Comparison of ENCODE assay signal across 10 mouse cellular contexts in the genomic region with DNA sequence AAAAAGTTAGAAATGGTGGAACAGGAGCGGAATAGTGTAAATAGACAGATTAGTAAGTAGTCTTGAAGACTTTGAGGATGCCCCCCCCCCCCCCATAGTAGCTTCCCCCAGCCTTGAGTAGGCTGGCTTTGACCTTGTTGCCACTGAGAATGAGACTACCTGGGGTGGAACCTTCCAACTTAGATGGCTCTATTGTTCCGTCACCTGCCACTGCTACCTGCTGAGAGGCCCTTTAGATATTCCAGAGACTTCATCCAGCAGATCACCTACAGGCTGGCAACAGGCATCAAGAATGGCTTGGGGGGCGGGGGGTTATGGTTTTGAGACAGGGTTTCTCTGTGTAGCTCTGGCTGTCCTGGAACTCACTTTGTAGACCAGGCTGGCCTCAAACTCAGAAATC. TPM values are rescaled to one million over a fixed set of nuclear protein-coding genes. Genes with fewer than 3 reads are reported as not detected.
A peak's percentile ranks its signal among the peaks of the same experiment; 100 is the strongest.
DNase-seq lines count a peak whose midpoint lies in the region; ATAC-seq and TF ChIP-seq lines count a peak whose summit lies in the region.
"Had no signal": no experiment of that assay in that cellular context is flagged by ENCODE, and none has a peak within 500 bp of the region (broad histone marks: within the 10 kb centered on the region; RNA-seq: fewer than 3 reads in every experiment).

No protein-coding gene starts in this region.

- peak overlapping the region; percentile 89; the same call in 1 of the 2 replicates for H3K4me3 ChIP-seq in forebrain, embryonic 10.5 days
- no peak overlapping the region for H3K4me3 ChIP-seq in forebrain, postnatal 0 days (ENCODE audit: low read depth, low read length)
- peak overlapping the region; percentile 84 for H3K4me3 ChIP-seq in liver, embryonic 12.5 days
- no peak overlapping the region for H3K4me3 ChIP-seq in liver, embryonic 11.5 days (ENCODE audit: low read depth, low read length)
- H3K4me3 ChIP-seq in ES-E14 (ENCODE audit: insufficient read depth in 1 of 2, low read depth in 1 of 2, low read length in 2 of 2, poor library complexity in 1 of 2, severe bottlenecking in 1 of 2), result no peak overlapping the region; a peak in 1 of 4 replicates
- no peak overlapping the region for H3K4me3 ChIP-seq in liver, embryonic 16.5 days (ENCODE audit: low read depth, low read length)

- no peak for TF ChIP-seq CTCF in forebrain, postnatal 0 days (IDR thresholded peaks at IDR 0.05; ENCODE audit: low read depth)

- H3K27ac ChIP-seq in forebrain, embryonic 10.5 days, result no peak overlapping the region
- H3K27ac ChIP-seq in forebrain, postnatal 0 days (ENCODE audit: low read depth, low read length), result no peak overlapping the region
- peak overlapping the region; percentile 99; the same call in 1 of the 2 replicates for H3K27ac ChIP-seq in liver, embryonic 12.5 days
- H3K27ac ChIP-seq in liver, embryonic 11.5 days (ENCODE audit: low read depth, low read length), result no peak overlapping the region; the same call in 1 of the 2 replicates
- peak overlapping the region; percentile 84; the same call in 1 of the 2 replicates for H3K27ac ChIP-seq in ES-E14 (ENCODE audit: insufficient read depth, low read depth, low read length, poor library complexity, severe bottlenecking)
- no peak overlapping the region; the same call in 1 of the 2 replicates for H3K27ac ChIP-seq in liver, embryonic 16.5 days (ENCODE audit: low read length)

- H3K9me3 ChIP-seq in forebrain, embryonic 10.5 days, result no peaks in the 10 kb centered on the region
- no peaks in the 10 kb centered on the region for H3K9me3 ChIP-seq in forebrain, postnatal 0 days (ENCODE audit: low read length)
- H3K9me3 ChIP-seq in liver, embryonic 12.5 days (replicated peaks), result no peaks in the 10 kb centered on the region
- no peaks in the 10 kb centered on the region for H3K9me3 ChIP-seq in liver, embryonic 11.5 days (ENCODE audit: control insufficient read depth, low read length)
- no peaks in the 10 kb centered on the region for H3K9me3 ChIP-seq in ES-E14 (ENCODE audit: control insufficient read depth, insufficient read depth, low read depth, low read length)
- H3K9me3 ChIP-seq in liver, embryonic 16.5 days (replicated peaks; ENCODE audit: control insufficient read depth, low read length), result no peaks in the 10 kb centered on the region
- H3K9me3 ChIP-seq: embryonic facial prominence, embryonic 12.5 days; megakaryocyte, embryonic 14.5 days had no signal

- 87% methylated on average over 3 of the region's 3 CpGs for WGBS in forebrain, embryonic 10.5 days
- 90% methylated on average over 3 of the region's 3 CpGs for WGBS in forebrain, postnatal 0 days
- WGBS in liver, embryonic 12.5 days (ENCODE audit: insufficient replicate concordance), result 79% methylated on average over 3 of the region's 3 CpGs
- 87% methylated on average over 3 of the region's 3 CpGs for whole genome bisulfite sequencing in liver, embryonic 11.5 days
- WGBS in liver, embryonic 16.5 days (ENCODE audit: insufficient replicate concordance), result 83% methylated on average over 3 of the region's 3 CpGs

- no peaks in the 10 kb centered on the region for H3K27me3 ChIP-seq in forebrain, embryonic 10.5 days (ENCODE audit: poor library complexity, severe bottlenecking)
- H3K27me3 ChIP-seq in forebrain, postnatal 0 days (ENCODE audit: insufficient read depth, low read length), result no peaks in the 10 kb centered on the region
- no peaks in the 10 kb centered on the region for H3K27me3 ChIP-seq in liver, embryonic 12.5 days (replicated peaks)
- H3K27me3 ChIP-seq in liver, embryonic 11.5 days (replicated peaks; ENCODE audit: control insufficient read depth, insufficient read depth, low read length), result no peaks in the 10 kb centered on the region
- H3K27me3 ChIP-seq in liver, embryonic 16.5 days (ENCODE audit: control insufficient read depth, insufficient read depth, low read depth, low read length), result no peaks in the 10 kb centered on the region
- H3K27me3 ChIP-seq: embryonic facial prominence, embryonic 12.5 days; megakaryocyte, embryonic 14.5 days had no signal

- H3K36me3 ChIP-seq in forebrain, embryonic 10.5 days (replicated peaks), result peaks cover 34% of the 10 kb centered on the region
- peaks cover 15% of the 10 kb centered on the region for H3K36me3 ChIP-seq in forebrain, postnatal 0 days (ENCODE audit: insufficient read depth)
- peaks cover 23% of the 10 kb centered on the region for H3K36me3 ChIP-seq in liver, embryonic 12.5 days
- H3K36me3 ChIP-seq in liver, embryonic 11.5 days (ENCODE audit: control insufficient read depth, insufficient read depth, low read length), result peaks cover 15% of the 10 kb centered on the region
- peaks cover 11% of the 10 kb centered on the region for H3K36me3 ChIP-seq in ES-E14 (ENCODE audit: control insufficient read depth, insufficient read depth, low read length, poor library complexity, severe bottlenecking)
- H3K36me3 ChIP-seq in liver, embryonic 16.5 days (ENCODE audit: control insufficient read depth, insufficient read depth), result peaks cover 13% of the 10 kb centered on the region

- H3K4me2 ChIP-seq in forebrain, postnatal 0 days (ENCODE audit: low read depth), result no peak overlapping the region; the same call in 1 of the 2 replicates
- H3K4me2 ChIP-seq in liver, embryonic 12.5 days, result peak overlapping the region; percentile 64
- no peak overlapping the region for H3K4me2 ChIP-seq in liver, embryonic 11.5 days
- H3K4me2 ChIP-seq in liver, embryonic 16.5 days (ENCODE audit: low read depth, low read length), result peak overlapping the region; percentile 60

- in situ Hi-C loops in ES-E14 (cut with MboI; ENCODE audit: low sequenced_read_pairs in 2 of 2, unreplicated experiment in 2 of 2), result loop anchor here in 1 of 2 experiments (25.0 kb wide), 1 partner anchor 1288 kb away; no protein-coding TSS in a partner anchor

- H3K4me1 ChIP-seq in forebrain, embryonic 10.5 days, result peaks cover 22% of the 10 kb centered on the region
- H3K4me1 ChIP-seq in forebrain, postnatal 0 days (ENCODE audit: insufficient read depth), result peaks cover 7% of the 10 kb centered on the region
- peaks cover 34% of the 10 kb centered on the region for H3K4me1 ChIP-seq in liver, embryonic 12.5 days
- peaks cover 9% of the 10 kb centered on the region for H3K4me1 ChIP-seq in liver, embryonic 11.5 days (replicated peaks; ENCODE audit: control insufficient read depth, insufficient read depth, low read length)
- H3K4me1 ChIP-seq in ES-E14 (ENCODE audit: control insufficient read depth in 2 of 2, insufficient read depth in 2 of 2, low read length in 2 of 2, poor library complexity in 1 of 2), result peaks cover 7 to 8% of the 10 kb centered on the region in 2 experiments; a peak in 3 of 4 replicates
- H3K4me1 ChIP-seq in liver, embryonic 16.5 days (ENCODE audit: control insufficient read depth, low read depth, low read length), result peaks cover 16% of the 10 kb centered on the region

- no peak for DNase-seq in forebrain, embryonic 10.5 days (ENCODE audit: extremely low spot score, low spot score)
- DNase-seq in forebrain, postnatal 0 days, result no peak
- DNase-seq in liver, embryonic 11.5 days (ENCODE audit: low spot score), result no peak
- peak; percentile 66 for DNase-seq in ES-E14 (ENCODE audit: low read depth, low spot score)
- no peak for DNase-seq in lung, postnatal 25 days (ENCODE audit: low spot score)
- DNase-seq in adrenal gland, postnatal 36 days, result no peak

- no peak overlapping the region for H3K9ac ChIP-seq in forebrain, postnatal 0 days
- H3K9ac ChIP-seq in liver, embryonic 12.5 days, result no peak overlapping the region
- H3K9ac ChIP-seq in liver, embryonic 11.5 days (ENCODE audit: low read depth, low read length), result no peak overlapping the region
- no peak overlapping the region for H3K9ac ChIP-seq in ES-E14 (ENCODE audit: insufficient read depth, low read depth, low read length, poor library complexity, severe bottlenecking)
- H3K9ac ChIP-seq in liver, embryonic 16.5 days (ENCODE audit: low read depth, low read length), result no peak overlapping the region

- ATAC-seq in forebrain, postnatal 0 days, result no peak
- no peak for ATAC-seq in liver, embryonic 12.5 days
- ATAC-seq in liver, embryonic 11.5 days (replicated peaks; ENCODE audit: low FRiP score), result no peak
- no peak for ATAC-seq in liver, embryonic 16.5 days (ENCODE audit: low read depth)

RNA-seq across cellular contexts. Expression of gene Clk1, which starts 0.7 kb away (rescaled TPM):
- polyA plus RNA-seq in forebrain, embryonic 10.5 days (2016; fragmentation: Nextera tagmentation; extraction: Ambion mirVana), result 124 and 127 TPM in 2 replicates
- total RNA-seq in forebrain, postnatal 0 days (2014; rRNA removed), result 121 and 143 TPM in 2 replicates
- polyA plus RNA-seq in forebrain, postnatal 0 days (2015; fragmentation: Nextera tagmentation; extraction: Ambion mirVana), result 62.6 and 86.0 TPM in 2 replicates
- 96.2 and 96.4 TPM in 2 replicates for polyA plus RNA-seq in liver, embryonic 12.5 days (2016; fragmentation: Nextera tagmentation; extraction: Ambion mirVana)
- polyA plus RNA-seq in liver, embryonic 11.5 days (2014; fragmentation: Nextera tagmentation; extraction: Ambion mirVana), result 124 and 129 TPM in 2 replicates
- total RNA-seq in ES-E14 (2012; rRNA removed), result 137 and 181 TPM in 2 replicates
- polyA plus RNA-seq in liver, embryonic 16.5 days (2015; fragmentation: Nextera tagmentation; extraction: Ambion mirVana), result 84.0 and 92.6 TPM in 2 replicates
- 100 to 1,000 TPM; 168 to 179 TPM for total RNA-seq in adrenal gland, postnatal 36 days (2021)

RNA-seq across cellular contexts. Expression of gene Nif3l1, which starts 20.4 kb away (rescaled TPM):
- 76.2 and 78.4 TPM in 2 replicates for polyA plus RNA-seq in forebrain, embryonic 10.5 days (2016; fragmentation: Nextera tagmentation; extraction: Ambion mirVana)
- 41.6 and 46.8 TPM in 2 replicates for total RNA-seq in forebrain, postnatal 0 days (2014; rRNA removed)
- 41.5 and 48.5 TPM in 2 replicates for polyA plus RNA-seq in forebrain, postnatal 0 days (2015; fragmentation: Nextera tagmentation; extraction: Ambion mirVana)
- 25.2 TPM in 2 replicates for polyA plus RNA-seq in liver, embryonic 12.5 days (2016; fragmentation: Nextera tagmentation; extraction: Ambion mirVana)
- 44.0 and 45.0 TPM in 2 replicates for polyA plus RNA-seq in liver, embryonic 11.5 days (2014; fragmentation: Nextera tagmentation; extraction: Ambion mirVana)
- 26.6 and 32.7 TPM in 2 replicates for total RNA-seq in ES-E14 (2012; rRNA removed)
- polyA plus RNA-seq in liver, embryonic 16.5 days (2015; fragmentation: Nextera tagmentation; extraction: Ambion mirVana), result 10.4 and 11.5 TPM in 2 replicates
- total RNA-seq in adrenal gland, postnatal 36 days (2021), result 10 to 100 TPM; 18.8 to 19.5 TPM

RNA-seq across cellular contexts. Expression of gene Ppil3, which starts 20.7 kb away (rescaled TPM):
- 63.0 and 66.1 TPM in 2 replicates for polyA plus RNA-seq in forebrain, embryonic 10.5 days (2016; fragmentation: Nextera tagmentation; extraction: Ambion mirVana)
- total RNA-seq in forebrain, postnatal 0 days (2014; rRNA removed), result 29.0 and 48.5 TPM in 2 replicates
- 53.5 and 55.4 TPM in 2 replicates for polyA plus RNA-seq in forebrain, postnatal 0 days (2015; fragmentation: Nextera tagmentation; extraction: Ambion mirVana)
- polyA plus RNA-seq in liver, embryonic 12.5 days (2016; fragmentation: Nextera tagmentation; extraction: Ambion mirVana), result 34.0 and 39.9 TPM in 2 replicates
- polyA plus RNA-seq in liver, embryonic 11.5 days (2014; fragmentation: Nextera tagmentation; extraction: Ambion mirVana), result 58.6 and 62.8 TPM in 2 replicates
- total RNA-seq in ES-E14 (2012; rRNA removed), result 30.1 and 48.5 TPM in 2 replicates
- polyA plus RNA-seq in liver, embryonic 16.5 days (2015; fragmentation: Nextera tagmentation; extraction: Ambion mirVana), result 16.5 and 19.6 TPM in 2 replicates
- 10 to 100 TPM; 31.8 to 37.0 TPM for total RNA-seq in adrenal gland, postnatal 36 days (2021)

RNA-seq across cellular contexts. Expression of gene Bzw1, which starts 31.9 kb away (rescaled TPM):
- polyA plus RNA-seq in forebrain, embryonic 10.5 days (2016; fragmentation: Nextera tagmentation; extraction: Ambion mirVana), result 460 and 478 TPM in 2 replicates
- total RNA-seq in forebrain, postnatal 0 days (2014; rRNA removed), result 322 and 340 TPM in 2 replicates
- polyA plus RNA-seq in forebrain, postnatal 0 days (2015; fragmentation: Nextera tagmentation; extraction: Ambion mirVana), result 344 and 354 TPM in 2 replicates
- 225 and 229 TPM in 2 replicates for polyA plus RNA-seq in liver, embryonic 12.5 days (2016; fragmentation: Nextera tagmentation; extraction: Ambion mirVana)
- polyA plus RNA-seq in liver, embryonic 11.5 days (2014; fragmentation: Nextera tagmentation; extraction: Ambion mirVana), result 344 and 399 TPM in 2 replicates
- 101 and 167 TPM in 2 replicates for total RNA-seq in ES-E14 (2012; rRNA removed)
- 111 and 117 TPM in 2 replicates for polyA plus RNA-seq in liver, embryonic 16.5 days (2015; fragmentation: Nextera tagmentation; extraction: Ambion mirVana)
- 100 to 1,000 TPM; 149 to 239 TPM for total RNA-seq in adrenal gland, postnatal 36 days (2021)

Comparison
In these comparisons a context has a peak if more than half of its experiments do, and no peak if none do; other contexts are left out.
1. H3K27ac ChIP-seq: peak in liver, embryonic 12.5 days (single experiment) and ES-E14 (single experiment); none in forebrain, embryonic 10.5 days (single experiment), forebrain, postnatal 0 days (single experiment), liver, embryonic 11.5 days (single experiment) and liver, embryonic 16.5 days (single experiment).
2. H3K4me3 ChIP-seq: peak in forebrain, embryonic 10.5 days (single experiment) and liver, embryonic 12.5 days (single experiment); none in forebrain, postnatal 0 days (single experiment), liver, embryonic 11.5 days (single experiment), ES-E14 (0 of 2) and liver, embryonic 16.5 days (single experiment).
3. H3K4me2 ChIP-seq: peak in liver, embryonic 12.5 days (single experiment) and liver, embryonic 16.5 days (single experiment); none in forebrain, postnatal 0 days (single experiment) and liver, embryonic 11.5 days (single experiment).